Mouse (Mus musculus) adrenal gland, adult 2 months (tissue): Measurements from ENCODE around the gene Prkag1. TPM values are rescaled to one million over a fixed set of nuclear protein-coding genes. Genes with fewer than 3 reads are reported as not detected.
A peak's percentile ranks its signal among the peaks of the same experiment; 100 is the strongest.

ENCODE experiments used
- DNase-seq: peaks from one replicate; pipeline ENCODE4 v3.0.0; 2021
- long read RNA-seq: library from polyadenylated mRNA; stranded (forward); transcript quantifications from one replicate; pipeline ENCODE4 v2.0.0, GENCODE M21; 2021
- polyA plus RNA-seq: library from polyadenylated mRNA; depleted of rRNA; stranded (reverse); fragments of >200 nt; gene quantifications from 2 replicates; pipeline ENCODE4 v1.2.3, GENCODE M21; 2012; rRNA removed
- total RNA-seq, 2 experiments: library from RNA; stranded (reverse); gene quantifications; 2 replicates each; pipeline ENCODE4 v1.2.3; 2021

Prkag1 gene
- total RNA-seq (10 to 100 TPM; 77.1 to 79.8 TPM), polyA plus RNA-seq (54.9 and 57.3 TPM in 2 replicates)
- long read RNA-seq, transcript Prkag1-201 (12 exons, 1,652 nt) = major isoform, 85 of 103 reads
- long read RNA-seq, partial matches to known transcripts = 6 of 103 reads
- long read RNA-seq, other reads (novel, unspliced or antisense) = 12 of 103 reads

DNA sequence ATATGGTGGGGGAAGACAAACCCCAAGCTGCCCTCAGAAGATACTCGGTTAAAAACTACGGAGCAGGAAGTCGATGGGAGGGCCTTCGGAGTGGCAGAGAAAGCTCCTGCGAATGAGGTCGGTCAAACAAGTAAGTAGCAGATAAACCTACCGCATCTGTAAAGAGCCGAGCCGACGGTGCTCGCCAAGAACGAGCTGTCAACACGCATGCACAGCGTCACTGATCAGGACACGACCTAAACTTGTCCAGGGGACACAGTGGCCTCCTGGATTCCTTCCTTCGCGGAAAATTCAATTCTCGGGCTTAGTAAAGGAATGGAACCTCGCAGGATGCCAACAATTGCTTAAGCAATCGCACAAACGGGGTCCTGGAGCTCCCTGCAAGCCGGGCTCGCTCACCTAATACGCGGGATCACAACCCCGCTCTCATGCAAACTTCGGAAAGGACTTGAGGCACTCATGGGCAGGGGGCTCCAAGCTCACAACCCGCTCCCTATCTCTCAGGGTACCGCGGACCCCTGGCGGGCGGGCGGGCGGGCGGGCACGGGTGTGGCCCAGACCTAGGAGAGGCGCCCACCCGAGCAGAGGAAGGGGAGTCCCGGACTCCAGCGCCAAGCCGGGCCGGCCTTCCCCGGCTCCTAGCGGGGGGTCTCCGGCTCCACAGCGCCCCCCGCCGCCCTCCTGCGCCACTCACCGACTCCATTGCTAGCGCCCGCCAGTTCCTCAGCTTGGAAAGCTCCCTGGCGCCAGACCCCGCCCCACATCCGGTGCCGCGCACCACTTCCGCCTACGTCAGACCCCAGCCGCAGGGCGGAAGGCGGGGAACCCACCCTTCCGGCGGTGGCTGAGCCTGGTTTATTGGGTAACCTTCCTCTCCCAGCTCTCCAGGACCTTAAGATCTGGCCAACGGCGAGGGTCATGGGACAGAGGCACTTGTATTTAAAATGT, at the start of gene Prkag1:
TSS of gene Prkag1 (minus strand) at position 786 of the 948 bp plus-strand sequence.
- peak; percentile 98 for DNase-seq

DNA sequence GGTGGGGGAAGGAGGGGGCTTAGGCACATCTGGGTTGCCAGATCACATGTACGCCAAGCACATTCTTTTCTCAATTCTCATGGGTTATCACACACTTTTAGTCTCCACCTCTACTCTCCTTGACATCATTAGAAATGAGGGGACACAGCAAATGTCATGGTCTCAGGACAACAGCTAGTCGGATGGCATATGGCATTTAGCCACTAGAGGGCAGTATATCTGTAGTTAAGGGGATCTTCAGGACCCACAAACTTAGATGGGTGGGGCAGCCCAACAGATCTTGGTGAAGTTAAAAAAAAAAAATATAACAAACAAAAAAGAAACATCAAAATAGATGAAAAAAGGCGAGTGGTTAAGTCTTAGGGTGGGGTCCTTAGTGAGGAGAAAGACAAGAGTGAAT, 46.0 kb upstream of the Prkag1 start:
- DNase-seq = peak; percentile 77

DNA sequence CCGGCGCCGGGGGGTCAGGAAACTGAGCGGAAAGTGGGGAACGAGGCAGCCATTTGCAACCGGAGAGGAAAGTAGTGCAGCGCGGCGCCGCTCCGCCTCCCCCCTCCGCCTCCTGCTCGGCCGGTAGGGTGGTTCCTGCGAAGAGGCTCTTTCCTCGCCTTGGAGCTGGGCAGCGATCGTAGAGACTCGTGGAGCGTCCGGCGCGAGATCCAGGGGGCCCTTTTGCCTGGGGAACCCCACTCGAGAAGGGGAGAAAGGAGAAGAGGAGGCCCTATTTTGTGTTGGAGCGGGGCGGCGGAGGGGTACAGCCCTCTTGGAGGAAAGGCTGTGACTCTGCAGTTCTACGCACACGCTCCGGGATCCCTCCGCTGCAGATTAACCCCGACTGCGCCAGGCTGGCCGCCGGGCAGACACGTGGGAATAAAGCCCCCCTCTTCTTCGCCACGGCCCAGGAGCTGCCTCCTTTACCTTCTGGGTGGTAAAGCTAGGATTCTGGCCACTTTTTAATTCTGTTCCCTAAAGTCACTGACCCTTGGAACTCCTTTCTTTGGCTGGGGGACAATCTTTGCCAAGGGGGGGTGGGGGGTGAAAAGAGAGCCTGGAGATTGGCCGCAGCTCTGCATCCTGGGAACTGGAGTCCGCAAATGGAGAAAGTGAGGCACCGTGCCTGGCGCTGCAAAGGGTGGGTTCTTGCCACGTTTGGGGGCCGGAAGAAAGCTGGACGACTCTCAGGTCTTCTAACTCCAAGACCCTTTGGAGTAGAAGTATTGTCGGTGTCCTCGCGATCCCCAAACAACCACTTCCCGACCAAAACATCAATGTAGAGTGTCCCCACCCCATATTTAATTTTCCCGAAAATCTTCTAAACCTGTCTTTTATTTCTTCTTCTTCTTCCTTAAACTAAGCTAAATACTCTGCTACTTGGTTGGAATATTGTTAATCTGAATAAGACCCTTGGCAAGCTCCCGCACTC, 40.9 kb upstream of the Prkag1 start:
- DNase-seq = peak; percentile 94

DNA sequence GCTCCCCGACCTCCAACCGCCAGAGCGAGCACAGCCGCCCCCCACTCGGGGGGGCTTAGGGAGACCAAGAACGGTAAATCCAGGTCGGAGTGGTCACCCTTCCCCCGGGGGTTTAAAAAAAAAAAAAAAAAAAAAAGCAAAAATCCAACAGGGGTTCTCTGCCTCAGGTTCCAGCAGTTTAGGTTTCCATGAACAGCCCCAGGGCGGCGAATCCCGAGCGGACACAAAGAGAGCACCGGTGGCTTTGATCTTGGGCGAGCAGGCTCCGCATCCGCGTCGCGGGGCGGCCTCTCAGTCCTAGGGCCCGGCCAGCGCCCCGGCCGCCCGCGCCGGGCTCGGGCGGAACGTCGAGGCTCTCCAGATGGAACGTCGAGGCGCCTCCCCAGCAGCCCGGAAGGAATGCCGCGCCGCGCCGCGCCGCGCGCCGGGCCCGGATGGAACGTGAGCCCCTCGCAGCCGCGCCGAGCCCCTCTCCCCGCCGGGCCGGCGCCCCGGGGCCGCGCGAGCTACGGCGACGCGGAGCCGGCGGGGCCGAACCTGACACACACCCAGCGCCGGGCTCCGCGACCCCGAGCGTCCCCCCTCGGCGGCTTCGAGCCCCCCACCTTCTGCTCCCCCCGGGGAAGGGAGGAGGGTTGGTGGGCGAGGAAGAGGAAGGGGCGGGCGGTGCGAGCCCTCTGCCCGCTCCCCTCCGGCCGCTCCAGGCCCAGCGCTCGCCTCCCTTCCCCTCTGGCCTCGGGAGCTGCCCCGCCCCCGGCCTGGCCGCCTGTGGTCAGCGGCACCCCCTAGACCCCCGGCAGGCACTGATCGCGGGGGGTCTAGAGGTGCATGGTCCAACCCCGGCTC, 40.0 kb upstream of the Prkag1 start, which contains the start of gene Kmt2d:
TSS of gene Kmt2d (minus strand) at position 135 of the 846 bp plus-strand sequence.
- no peak for DNase-seq

DNA sequence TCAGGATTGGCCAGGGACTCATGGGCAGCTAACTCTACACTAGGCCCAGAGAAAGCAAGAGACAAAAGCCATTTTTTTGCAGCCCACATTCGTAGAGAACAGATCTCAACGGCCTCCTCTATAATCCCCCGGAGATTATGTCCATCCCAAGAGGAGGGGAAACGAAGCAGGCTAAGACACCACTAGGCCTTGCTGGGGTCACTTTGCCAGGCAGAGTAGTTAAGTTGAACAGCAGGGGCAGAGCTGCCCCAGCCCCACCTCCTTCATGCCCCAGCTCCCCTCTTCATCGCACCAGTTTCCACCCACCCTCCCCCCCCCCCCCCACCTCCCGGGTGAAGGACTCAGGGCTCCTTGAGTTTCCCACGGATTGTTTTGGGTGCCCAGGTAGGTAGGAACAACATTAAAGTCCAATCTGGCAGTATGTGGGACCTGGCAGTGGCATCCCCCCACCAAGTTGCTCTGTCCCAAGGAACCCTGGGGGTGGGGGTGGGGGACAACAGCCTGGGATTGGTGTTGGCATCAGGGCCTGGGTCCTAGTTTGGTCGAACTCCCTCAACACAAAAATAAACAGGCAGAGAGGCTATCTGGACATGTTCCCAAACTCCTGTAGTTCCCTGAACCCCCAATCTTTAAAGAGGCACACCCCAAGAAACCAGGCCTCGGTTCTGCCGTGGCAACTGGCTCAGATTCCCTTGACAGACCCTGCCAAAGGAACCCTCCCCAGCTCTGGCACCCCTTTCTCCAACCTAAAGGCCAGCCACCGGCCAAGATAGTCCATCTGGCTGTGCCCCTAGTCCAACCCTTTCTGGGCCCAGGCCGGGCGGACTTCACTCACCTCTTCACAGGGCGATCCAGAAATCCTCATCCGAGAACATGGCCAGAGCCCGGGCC, 39.1 kb upstream of the Prkag1 start:
- peak; percentile 65 for DNase-seq

DNA sequence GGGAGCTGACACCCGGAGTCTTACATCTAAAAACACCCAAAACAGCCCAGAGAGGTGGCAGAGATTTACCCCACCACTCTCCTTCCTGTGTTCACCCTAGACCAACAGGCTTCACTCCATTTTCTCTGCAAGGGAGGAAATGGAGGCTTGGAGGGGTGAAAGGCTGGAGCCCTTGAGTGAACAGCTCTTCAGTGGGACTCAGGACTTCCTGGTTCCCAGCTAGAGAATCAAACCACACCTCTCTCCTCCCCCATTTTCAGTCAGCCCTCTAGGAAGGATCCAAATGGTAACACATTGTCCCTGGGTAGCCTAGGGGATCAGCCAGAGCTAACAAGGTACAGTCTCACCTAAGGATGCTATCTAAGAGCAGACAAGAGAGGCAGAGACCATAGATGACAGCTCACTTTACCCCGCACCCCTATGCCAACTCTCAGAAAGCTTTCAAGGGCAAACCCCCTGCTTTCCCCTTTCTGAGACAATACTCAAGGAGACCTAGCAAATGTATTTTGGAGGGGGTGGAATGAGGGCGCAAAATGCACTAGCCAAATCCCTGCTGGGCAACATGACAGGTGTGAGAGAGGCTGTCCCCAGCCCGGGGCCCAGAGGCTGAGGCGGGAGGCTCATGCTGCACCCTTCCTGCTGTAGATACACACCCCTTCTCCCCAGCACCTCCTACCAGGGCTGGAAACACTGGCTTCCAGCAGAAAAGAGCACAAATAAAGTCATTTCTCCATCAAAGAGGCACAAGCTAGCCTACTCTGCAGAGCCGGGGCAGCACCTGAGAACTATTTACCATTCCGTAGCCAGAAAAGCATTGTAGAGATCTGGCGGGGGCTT, 38.2 kb upstream of the Prkag1 start:
- DNase-seq = peak; percentile 24

DNA sequence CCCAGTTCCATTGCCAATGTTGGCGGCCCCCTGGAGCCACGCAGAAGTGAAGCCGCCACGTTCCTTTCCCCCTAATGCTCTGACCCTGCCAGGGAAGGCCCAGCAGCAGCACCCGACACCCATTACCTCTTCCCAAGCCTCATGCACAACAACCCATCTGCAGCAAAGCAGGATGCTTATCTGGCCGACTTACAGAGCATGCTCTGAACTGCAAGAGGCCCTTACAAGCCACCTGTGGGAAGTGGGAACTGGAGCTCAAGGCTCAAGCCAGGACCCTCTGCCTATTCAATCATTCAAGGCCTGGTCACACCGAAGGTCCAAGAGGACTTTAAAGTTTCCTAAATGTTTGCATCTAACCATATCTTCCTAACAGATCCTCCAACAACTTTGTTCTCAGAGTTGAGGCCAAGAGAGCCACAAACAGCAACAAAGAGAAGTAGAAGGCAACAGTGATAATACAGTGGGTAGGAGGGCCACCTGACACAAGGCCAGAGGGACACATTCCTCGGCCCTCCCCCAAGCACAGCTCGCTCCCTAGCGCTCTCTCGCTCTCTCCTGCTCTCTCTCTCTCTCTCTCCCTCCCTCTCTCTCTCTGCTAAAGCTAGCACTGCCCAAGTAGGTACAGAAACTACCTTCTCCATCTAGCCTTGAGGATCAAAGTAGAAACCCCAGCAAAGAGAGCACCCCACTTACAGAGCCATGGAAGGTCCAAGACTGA, 37.2 kb upstream of the Prkag1 start:
- no peak for DNase-seq

DNA sequence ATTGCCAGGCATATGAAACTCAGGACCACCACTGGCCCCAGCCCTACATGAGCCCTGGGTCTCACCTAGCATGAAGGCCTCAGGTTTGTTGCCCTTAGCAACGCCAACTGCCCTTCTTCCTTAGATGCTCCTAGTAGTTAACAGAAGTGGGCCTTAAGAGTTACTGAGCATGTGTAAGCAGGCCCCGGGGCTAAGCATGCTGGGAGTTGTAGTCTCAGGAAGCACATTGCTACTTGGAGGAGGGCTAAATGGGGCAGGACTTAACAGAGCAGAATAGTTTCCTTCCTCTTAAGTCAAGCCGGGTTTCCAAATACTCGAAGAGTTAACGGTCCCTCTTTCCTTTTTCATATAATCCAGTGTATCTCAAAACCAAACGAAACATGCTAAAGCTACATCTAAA, 36.0 kb upstream of the Prkag1 start:
- peak; percentile 67 for DNase-seq

DNA sequence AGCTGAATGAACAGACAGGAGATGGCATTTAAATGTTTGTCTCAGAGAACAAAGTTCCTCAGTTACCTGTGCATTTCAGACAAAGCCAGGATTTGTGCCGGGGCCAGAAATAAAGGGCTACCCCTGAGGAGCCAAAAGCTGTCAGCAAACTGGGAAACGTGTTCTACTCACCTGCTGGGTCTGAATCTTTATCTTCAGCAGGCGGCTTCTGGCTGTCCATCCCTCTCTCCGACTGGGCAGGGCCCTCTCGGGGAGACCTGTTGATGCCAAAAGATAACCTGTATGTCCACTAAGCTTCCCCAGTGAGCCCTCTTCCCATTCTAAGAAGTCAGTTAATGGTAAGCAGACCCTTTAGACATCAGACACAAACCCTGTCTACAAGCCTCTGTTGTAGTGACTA, 35.2 kb upstream of the Prkag1 start:
- DNase-seq = no peak

DNA sequence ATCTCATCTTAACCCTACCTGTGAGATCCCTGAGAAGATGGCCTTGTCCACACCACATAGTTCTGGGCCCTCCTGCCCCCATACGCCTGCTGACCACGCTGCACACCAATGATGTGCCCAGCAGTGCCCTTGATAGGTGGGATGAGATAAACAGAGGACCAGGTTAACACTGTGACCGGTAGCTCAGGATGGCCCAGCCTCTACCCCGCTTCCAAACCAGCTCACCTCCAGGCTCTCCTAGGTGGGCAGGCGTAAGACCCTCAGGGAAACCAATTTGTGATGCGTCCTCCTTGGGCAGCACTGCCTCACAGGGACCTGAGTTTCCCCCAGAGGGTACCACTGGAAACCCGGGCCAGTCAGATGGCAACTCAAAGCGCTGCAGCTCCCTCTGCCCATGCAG, 34.5 kb upstream of the Prkag1 start:
- no peak for DNase-seq

DNA sequence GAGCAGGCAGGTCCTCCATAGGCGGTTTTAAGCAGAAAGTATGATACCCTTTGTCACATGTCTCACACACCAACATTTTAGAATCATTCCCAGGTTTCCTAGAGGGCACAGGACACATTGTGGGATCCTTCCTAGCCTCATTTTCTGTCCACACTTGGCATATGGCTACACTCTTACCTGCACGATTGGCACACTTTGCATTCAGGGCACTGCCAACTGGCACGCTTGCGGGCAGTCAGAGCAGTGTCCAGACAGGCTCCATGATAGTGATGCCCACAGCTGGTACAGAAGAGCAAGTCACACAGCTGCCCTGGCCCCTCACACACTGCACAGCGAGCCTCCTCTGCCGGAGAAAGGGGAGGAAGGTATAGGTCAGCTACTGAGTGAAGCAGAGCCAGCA, 33.6 kb upstream of the Prkag1 start:
- no peak for DNase-seq

DNA sequence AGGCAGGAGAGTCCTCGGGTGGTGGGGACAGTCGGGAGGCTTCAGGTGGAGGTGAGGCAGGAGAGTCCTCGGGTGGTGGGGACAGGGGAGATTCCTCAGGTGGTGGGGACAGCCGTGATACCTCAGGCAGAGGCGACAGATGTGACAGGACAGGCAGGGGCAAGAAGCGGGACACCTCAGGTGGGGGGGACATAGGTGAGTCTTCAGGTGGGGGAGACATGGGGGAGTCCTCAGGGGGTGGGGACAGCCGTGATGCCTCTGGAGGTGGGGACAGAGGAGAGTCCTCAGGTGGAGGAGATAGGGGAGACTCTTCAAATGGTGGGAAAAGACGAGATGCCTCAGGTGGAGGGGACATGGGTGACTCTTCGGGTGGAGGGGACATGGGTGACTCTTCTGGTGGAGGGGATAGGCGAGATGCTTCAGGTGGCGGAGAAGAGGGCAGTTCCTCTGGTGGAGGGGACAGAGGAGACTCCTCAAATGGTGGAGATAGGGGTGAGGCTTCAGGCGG, 32.2 kb upstream of the Prkag1 start:
- DNase-seq = no peak

DNA sequence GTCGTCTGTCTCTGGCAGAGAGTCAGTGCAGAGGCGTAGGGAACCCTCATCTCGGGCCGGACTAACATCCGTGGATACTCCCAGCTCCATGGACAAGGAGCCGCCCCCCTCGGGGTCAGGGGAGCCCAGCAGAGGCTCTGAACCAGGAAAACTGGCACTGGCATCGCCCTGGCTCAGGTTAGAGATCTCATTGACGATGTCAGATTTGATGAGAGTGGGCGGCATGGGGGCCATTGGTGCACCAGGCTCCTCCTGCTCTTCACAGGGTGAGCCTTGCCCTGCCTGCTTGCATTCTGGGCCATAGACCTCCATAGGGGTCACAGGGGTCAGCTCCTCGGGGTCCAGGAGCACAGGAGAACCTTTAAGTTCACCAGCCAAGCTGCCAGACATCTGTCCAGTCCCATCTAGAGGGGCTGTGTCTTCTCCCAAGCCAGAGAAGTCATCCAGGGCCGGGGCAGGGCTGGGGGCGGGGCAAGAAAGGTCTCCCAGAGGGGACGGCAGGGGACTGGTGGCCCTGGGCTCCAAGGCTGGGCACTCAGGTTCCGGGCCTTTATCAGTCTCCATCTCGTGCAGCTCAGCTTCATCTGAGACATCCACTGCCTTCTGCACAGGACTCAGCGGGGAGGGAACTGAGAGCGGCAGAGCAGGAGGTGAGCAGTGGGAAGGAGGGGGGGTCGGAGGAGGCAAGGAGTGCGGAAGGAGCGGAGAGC, 30.5 kb upstream of the Prkag1 start:
- DNase-seq = no peak

DNA sequence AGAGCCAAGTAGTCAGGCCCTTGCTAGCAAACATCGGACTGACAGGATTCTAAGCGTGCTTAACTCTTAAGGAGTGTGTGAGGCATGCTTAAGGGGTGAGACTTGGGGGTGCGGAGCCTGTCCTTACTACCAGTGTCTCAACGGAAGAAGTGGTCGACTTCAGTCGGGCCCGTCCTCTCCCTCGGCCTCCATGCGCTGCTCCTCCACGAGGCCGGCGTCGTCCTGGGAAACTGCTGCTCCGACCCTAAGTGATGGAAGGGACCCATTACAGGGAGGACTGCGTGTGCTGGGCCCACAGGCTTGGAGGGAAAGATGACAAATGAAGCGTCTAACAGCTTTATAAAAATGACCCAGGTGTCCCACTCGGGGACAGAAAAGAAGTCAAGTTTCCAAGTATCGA, 29.6 kb upstream of the Prkag1 start:
- no peak for DNase-seq

DNA sequence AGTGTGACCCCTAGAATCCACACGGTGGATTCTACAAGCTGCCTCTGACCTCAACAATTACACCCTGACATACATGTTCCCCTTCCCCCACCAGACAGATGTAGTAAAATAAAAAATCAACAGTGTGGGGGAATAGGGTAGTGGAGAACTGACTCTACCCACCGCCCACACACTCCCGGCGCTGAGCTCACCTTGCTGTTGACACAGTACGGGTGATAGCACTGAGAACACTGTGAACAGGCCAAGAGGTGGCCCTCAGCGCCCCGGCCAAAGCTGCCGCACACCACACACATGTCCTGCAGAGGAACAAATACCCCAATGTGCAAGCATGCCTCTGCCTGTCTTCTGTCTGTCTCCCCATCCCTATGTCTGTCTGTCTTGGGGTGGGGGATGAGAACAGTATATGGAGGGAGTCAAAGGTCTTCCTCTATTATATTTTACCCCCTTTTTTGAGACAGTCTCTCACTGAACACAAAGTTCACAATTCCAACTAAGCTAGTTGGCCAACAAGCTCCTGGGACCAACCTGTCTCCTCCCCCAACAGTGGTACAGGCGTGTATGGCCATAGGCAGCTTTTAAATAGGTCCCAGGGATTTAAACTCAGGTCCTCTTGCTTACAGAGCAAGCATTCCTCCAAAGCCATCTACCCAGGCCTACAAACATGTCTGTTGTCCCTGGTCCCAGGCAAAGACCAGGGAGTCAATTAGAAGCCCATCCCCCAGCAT, 28.2 kb upstream of the Prkag1 start:
- no peak for DNase-seq

DNA sequence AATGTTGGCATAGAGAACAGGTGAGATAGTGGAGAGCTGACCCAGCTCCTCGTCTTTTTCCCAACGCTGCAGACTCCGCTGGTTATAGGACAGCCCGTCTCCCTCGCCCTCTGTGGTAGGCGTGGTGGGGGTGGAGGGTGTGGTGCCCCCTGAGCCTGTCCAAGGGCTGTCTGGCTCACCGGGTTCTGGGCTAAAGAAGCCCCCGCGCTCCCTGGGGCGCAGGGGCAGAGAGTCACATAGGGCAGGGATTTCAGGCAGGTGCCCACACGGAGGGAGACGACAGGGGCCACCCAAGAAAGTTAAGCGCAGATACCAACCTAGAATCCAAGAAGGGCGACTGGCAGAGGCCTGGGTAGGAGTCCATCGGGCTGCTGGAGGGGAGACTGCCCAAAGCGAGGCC, 22.9 kb upstream of the Prkag1 start:
- no peak for DNase-seq
